Mouse (Mus musculus): ENCODE data around the gene Mrpl51.

Mrpl51 gene

DNA sequence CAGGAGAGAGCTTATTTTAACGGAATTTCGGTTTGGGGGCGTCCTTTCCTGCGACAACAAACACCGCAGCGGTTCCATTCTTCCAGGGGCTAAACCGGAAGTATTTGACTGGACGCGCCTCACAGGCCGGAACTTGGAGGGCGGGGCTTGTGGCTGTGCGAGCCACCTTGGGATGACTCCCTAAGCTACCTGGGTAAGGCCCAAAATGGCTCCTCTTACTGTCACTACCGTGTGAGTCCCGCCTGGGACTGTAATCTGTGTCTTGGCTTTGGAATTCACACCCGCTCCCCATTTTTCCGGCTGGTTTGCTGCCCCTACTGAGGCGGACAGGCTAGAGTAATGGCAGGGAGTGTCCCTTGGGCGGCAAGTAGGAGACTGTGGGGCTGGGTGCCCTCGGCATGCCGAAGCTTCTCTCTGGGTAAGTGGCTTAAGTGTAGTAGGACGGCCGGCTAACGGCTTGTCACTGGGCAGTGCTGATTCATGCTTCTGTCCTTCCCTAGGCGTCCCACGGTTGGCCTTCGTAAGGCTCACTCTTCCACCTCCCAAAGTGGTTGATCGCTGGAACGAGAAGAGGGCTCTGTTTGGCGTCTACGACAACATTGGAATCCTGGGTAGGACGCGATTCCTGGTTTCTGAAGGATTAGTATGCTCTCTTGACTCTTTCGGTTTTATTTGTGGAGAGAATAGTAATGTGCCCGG, 564 bp downstream of the Mrpl51 start:
- peak; percentile 87 to 96 for DNase-seq (ENCODE audit: low spot score in 2 of 2)

DNA sequence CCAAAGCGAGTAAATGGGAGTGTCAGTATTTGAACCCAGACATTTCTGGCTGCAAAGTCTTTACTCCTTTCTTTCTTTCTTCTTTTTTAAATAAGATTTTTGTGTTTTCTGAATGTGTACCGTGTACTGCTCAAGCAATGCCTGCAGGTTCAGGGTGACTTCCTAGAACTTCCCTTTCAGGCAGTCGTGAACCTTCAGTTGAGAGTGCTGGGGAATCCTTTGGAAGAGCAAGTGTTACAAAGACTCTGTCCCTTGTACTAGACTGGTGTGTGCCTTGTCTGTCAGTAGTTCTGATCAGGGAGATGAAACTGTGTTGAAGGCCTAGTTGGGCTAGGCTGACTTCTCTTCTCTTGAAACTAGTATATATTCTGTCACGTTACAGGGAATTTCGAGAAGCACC, 1.2 kb downstream of the Mrpl51 start:
- peak in 1 of 2 experiments; percentile 32 for DNase-seq (ENCODE audit: low spot score in 2 of 2)

DNA sequence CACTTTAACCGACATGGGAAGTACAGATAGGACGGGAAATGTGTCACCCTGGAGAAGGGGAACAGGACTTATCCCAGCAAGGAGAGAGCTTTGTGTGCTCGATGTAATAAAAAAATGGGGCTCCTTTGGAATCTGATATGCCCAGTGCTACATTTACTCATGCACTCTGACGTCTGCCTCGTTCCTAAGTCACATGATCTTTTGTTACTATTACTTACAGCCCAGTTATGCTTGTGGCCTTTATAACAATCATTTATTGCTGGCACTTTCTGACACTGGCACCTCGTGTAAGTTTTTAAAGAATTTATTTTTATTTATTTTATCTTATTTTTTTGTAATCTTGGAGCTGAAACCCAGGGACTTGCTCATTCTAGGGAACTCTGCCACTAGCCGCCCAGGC, 1.8 kb downstream of the Mrpl51 start:
- no peak for DNase-seq (ENCODE audit: low spot score in 2 of 2)

DNA sequence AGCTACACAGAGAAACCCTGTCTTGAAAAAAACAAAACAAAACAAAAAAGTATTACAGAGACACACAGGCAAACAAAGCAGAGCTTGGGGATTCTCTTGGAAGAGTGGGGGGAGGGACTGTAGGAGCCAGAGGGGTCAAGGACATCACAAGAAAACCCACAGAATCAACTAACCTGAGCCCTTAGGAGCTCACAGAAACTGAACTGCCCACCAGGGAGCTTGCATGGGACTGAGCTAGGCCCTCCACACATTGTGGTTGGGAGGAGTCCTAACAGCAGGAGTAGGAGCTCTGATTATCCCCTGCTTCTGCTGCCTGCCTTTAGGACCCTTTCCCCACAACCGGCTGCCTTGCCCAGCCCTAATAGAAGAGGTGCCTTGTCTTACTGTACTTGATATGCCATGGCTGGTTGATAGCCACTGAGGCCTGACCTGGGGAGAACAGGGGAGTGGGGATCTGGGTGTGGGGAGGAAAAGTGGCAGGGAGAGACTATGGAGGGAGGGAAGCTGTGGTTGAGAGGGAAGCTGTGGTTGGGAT, 4.0 kb downstream of the Mrpl51 start:
- no peak for DNase-seq (ENCODE audit: low spot score in 2 of 2)

DNA sequence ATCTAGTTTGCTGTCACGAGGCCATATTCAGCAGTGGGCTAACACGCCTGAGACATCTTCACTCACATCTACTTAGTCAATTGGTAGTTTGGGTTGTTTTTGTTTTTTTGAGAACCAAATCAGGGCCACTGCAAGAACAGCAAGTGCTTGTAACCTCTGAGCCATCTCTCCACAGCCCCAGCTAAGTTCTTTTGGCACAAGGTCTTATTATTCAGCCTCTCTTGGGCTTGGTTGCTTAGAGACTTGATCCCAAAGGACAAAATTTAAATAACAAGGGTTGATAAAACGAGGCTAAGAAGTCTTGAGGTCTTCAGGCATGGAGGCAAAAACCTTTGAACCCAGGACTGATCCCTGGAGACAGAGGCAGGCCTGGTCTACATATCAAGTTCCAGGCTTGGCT, 4.7 kb downstream of the Mrpl51 start:
- no peak for DNase-seq (ENCODE audit: low spot score in 2 of 2)

DNA sequence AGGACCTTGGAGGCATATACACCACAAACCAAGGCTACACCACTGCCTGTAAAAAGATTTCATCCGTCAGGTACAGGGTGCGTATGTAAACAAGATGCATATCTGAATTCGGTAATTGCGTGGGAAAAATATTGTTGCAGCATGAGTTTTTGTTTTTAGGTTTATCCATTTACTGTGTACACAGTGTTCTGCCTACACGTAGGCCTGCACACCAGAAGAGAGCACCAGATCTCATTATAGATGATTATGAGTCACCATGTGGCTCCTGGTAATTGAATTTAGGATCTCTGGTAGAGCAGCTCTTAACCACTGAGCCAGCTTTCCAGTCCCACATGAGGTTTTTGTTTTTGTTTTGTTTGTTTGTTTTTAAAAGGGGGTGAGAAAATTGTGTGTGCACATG, 5.6 kb downstream of the Mrpl51 start:
- no peak for DNase-seq (ENCODE audit: low spot score in 2 of 2)

GRCm38 (mm10) chr6:125210436-125210835, 18.8 kb downstream of the Mrpl51 start:
- no peak for DNase-seq (ENCODE audit: low spot score in 2 of 2)

- DNase-seq (ENCODE audit: low spot score in 2 of 2), result no peak
Measured at GRCm38 (mm10) chr6:125212621-125213020, 21.0 kb downstream of the Mrpl51 start.

GRCm38 (mm10) chr6:125213129-125213528, 21.5 kb downstream of the Mrpl51 start:
- no peak for DNase-seq (ENCODE audit: low spot score in 2 of 2)

- DNase-seq (ENCODE audit: low spot score in 2 of 2), result no peak
Measured at GRCm38 (mm10) chr6:125213715-125214114, 22.1 kb downstream of the Mrpl51 start.

GRCm38 (mm10) chr6:125215148-125215954, 23.8 kb downstream of the Mrpl51 start, which contains the start of gene Vamp1:
TSS of gene Vamp1 (plus strand) at chr6:125215551.
- DNase-seq (ENCODE audit: low spot score in 2 of 2), result peak; percentile 89 to 94

DNA sequence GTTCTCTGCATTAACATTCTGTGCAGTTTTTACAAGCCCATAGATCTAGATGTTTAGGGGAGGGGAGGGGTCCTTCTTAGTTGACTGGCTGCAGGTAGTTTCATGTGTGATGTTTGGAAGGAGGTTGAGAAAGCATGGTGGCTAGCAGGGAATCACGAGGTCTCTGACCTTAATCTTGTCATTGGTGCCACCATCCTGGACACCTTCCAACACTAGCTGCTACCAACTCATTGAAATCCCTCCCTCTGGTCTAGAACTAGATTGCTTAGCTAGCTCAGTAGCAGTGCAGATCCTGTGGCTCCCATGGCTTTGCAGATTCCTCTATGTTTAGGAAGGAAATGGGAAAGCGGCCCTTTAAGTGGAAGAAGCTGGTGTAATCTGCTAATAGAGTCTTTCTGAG, 25.3 kb downstream of the Mrpl51 start:
- DNase-seq (ENCODE audit: low spot score in 2 of 2), result no peak

GRCm38 (mm10) chr6:125217899-125218298, 26.3 kb downstream of the Mrpl51 start:
- peak in 1 of 2 experiments; percentile 2 for DNase-seq (ENCODE audit: low spot score in 2 of 2)

- DNase-seq (ENCODE audit: low spot score in 2 of 2), result peak; percentile 58 to 78
Measured at GRCm38 (mm10) chr6:125218963-125219362, 27.4 kb downstream of the Mrpl51 start.

- no peak for DNase-seq (ENCODE audit: low spot score in 2 of 2)
Measured at GRCm38 (mm10) chr6:125221115-125221745, 29.6 kb downstream of the Mrpl51 start.

DNA sequence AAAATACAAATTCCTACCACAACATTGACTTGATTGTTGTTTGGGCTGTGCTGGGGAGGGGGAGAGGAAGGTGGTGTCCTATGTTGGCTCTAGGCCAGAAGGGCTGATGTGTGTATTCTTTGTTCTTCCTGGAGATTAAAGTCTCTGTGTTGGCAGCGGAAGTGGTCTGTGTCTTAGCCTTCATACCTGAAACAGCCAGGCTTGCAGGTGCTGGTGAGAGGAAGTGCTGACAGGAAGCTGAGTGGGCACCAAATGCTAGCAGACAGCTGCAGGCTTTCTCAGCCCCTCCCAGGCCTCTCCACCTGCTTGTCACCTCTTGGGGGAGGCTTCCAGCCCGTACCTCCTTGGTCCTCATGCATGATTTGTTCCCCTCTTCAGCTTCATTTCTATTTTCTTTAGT, 30.5 kb downstream of the Mrpl51 start:
- peak in 1 of 2 experiments; percentile 76 for DNase-seq (ENCODE audit: low spot score in 2 of 2)

DNA sequence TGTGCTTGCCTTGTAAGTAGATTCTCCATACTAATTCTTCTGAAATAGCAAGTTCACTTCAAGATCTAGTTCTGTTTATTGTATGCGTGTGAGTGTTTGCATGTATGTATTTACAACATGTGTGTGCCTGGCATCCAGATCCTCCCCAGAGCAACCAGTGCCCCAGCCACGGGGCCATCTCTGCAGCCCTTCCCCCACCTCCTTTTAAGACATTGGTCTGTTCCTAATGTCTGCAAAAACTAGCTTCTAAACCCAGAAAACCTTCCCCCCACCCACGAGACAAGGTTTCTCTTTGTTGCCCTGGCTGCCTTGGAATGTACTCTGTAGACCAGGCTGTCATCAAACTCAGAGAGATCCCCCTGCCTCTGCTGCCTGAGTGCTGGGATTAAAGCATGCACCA, 31.0 kb downstream of the Mrpl51 start:
- no peak for DNase-seq (ENCODE audit: low spot score in 2 of 2)

DNA sequence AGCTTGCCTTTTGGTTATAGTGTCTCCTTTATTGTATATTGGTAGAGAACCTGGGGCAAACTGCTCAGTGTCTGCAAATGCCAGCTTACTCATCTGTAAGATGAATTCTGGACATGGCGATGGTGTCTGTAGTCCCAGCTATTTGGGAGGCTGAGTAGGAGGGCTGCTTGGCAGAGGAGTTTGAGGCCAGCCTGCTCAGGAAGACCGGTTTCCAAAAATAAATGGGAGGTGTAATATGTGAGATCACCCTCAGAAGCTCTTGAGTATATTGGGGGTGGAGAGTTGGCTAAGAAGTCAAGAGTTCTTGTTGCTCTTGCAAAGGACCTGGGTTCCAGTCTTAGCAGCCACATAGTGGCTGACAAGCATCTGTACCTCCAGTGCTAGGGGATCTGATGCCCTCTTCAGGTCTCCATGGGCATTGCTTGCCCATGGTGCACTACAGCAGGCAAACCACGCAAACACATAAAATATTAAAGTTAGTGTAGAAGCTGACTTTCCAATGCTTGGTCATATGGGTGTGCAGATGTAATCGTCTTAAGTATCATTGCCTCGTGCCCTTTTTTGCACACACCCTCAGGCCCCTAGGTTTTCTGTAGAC, 34.0 kb downstream of the Mrpl51 start:
- DNase-seq (ENCODE audit: low spot score in 2 of 2), result peak in 1 of 2 experiments; percentile 52

- DNase-seq (ENCODE audit: low spot score in 2 of 2), result no peak
Measured at GRCm38 (mm10) chr6:125230571-125230970, 39.0 kb downstream of the Mrpl51 start.

DNA sequence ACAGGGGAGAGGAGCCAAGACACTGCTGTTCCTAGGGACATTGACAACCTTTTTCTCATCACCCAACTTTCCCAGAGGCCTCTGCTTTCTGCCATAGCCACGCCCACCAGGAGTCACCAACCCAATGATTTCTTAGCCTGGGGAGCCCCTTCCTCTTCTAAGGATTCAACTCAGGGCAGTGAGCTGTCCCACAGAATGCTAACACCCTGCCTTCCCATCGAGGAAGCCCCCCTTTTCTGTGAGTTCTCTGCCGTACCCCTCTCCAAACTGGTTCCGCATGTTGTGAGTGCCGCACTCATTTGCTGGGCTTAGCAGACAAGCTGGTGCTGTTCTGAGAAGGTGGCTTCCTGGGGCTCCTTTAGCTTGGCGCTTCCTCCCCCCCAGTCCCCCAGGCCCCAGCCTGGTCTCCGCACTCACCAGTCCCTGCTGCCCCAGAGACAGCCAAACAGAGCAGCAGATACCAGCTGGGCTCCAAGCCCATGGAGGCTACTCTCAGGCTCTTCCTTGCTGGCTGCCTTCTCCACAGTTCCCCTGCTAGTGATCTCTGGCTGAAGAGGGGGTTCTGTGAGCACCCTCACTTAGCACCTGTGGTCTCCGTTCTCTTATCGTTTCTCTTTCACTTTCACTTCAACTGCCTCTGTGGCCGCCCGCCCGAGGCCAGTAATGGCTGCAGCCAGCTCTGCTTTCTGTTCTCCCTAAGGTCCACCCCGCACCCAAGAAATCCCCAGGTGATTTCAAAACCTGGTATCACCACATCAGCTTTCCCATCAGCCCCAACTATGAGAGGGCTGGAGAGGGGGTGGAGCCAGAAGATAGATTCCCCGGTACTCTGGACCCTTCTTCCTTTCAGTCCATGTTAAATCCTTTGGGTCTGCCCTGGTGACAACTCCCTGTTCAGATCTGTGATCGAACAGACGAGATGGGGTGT, 39.8 kb downstream of the Mrpl51 start, which contains the start of gene Tapbpl:
TSS of gene Tapbpl (minus strand) at position 744 of the 928 bp plus-strand sequence.
- peak; percentile 65 to 72 for DNase-seq (ENCODE audit: low spot score in 2 of 2)

- peak in 1 of 2 experiments; percentile 29 for DNase-seq (ENCODE audit: low spot score in 2 of 2)
Measured at GRCm38 (mm10) chr6:125232045-125232437, 40.4 kb downstream of the Mrpl51 start.
